Mouse (Mus musculus) C2C12 (cell line): ENCODE results near the gene Slirp.

Experiments
- CEBPB ChIP-seq: IDR thresholded peaks from one replicate; pipeline ENCODE4 v1.6.1; 2011; ENCODE audit warnings: low read depth, mild to moderate bottlenecking, control low read depth, moderate library complexity
- CTCF ChIP-seq: IDR thresholded peaks from one replicate; pipeline ENCODE4 v1.5.1; 2011; ENCODE audit not compliant: control insufficient read depth, insufficient read depth, insufficient read length
- FOSL1 ChIP-seq: IDR thresholded peaks from one replicate; pipeline ENCODE4 v1.8.0; 2011; ENCODE audit warnings: mild to moderate bottlenecking, low read length; ENCODE audit not compliant: poor library complexity, insufficient read depth, severe bottlenecking
- MAX ChIP-seq: IDR thresholded peaks from one replicate; pipeline ENCODE4 v1.6.1; 2011; ENCODE audit warnings: mild to moderate bottlenecking, control low read depth
- MYOD1 ChIP-seq: IDR thresholded peaks from one replicate; pipeline ENCODE4 v1.6.1; 2011; ENCODE audit warnings: low read depth; ENCODE audit not compliant: control insufficient read depth, insufficient read length
- MYOG ChIP-seq: IDR thresholded peaks from one replicate; pipeline ENCODE4 v1.6.1; 2011; ENCODE audit not compliant: control insufficient read depth, insufficient read length; ENCODE audit errors: extremely low read depth
- USF1 ChIP-seq: IDR thresholded peaks from one replicate; pipeline ENCODE4 v1.6.1; 2011; ENCODE audit warnings: low read depth, mild to moderate bottlenecking, control low read depth, moderate library complexity

DNA sequence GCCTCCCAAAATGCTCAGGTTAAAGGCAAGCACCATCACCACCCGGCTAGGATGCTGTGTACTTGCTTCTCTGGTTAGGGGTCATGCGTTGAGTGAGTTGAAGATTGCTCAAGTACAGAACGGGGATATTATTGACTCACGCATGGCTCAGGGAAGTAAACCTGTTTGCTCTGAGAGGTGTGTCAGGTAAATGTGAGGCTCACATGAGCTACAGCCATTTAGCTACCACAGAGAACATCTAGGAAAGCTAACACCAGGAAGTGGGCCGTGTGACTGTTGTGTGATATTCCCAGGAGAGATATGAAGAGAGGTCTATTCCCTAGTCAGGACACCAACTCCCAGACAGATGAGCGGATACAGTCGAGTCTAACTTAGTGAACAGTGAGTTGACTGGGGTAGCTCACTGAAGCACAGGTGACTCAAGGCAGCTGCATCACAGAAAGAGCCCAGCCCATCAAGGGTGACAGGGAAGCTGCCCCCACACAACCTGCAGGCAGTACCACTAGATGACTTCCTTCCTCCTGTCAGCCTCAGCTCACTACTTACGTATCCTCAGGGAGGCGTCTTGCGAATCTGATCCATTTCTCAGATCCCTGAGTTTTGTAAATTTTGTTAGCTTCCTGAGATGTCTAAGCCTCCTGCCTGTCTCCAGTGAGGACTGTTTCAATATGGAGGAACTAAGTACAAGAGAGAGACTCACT lies 44.4 kb upstream of the Slirp start:
- no peak for TF ChIP-seq MAX
- TF ChIP-seq CTCF, result no peak
- TF ChIP-seq USF1, result no peak
- no peak for TF ChIP-seq FOSL1
- TF ChIP-seq MYOG, result no peak
- TF ChIP-seq CEBPB, result no peak
- no peak for TF ChIP-seq MYOD1
